Mouse (Mus musculus) mature B cell (primary cell): Measurements from ENCODE around the gene Cgas.
"Not testable (repeated sequence)": the region's sequence is repeated elsewhere in the genome, so short reads cannot be mapped to it uniquely, and the experiment has no call there.

Experiments used
- in situ Hi-C: fragments of 300-500 bp; cut with MboI; formaldehyde crosslinking; loops from 2 replicates; pipeline ENCODE4 v1.14.3; 2019

Gene Cgas

DNA sequence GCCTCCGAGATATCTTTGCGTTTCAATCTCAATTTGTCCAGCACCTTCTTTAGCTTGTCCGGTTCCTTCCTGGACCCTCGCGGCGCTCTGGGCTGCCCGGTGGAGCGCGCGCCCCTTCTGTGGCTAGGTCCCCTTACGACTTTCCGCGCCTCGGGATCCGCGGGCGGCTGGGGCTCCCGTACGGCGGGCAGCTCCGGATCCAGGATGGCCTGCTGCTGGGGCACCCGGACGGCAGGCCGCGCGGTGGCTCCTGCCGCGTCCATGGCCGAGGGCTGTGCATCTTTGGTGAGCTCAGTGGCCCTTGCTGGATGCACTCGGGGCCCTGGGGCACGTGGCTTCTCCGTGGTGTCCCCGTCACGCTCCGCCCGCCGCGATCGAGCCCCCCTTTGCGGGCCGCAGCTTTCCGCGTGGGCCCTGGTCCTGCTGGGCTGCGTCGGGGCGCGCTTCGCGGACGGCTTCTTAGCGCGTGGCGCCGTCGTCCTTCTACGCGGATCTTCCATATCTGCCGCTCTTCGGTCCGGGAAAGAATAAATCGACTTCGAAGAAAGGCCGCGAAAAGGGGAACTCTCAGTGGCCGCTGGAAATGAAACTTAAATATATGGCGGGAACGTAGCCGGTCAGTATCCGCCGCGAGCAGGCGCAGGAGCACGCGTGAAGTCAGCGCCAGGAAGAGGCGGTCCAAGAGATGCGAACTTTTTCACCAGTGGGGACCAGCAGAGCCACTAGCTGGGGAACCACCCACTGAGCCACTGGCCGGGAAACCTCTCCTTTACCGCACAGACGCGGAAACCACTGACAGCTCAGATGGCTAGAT, at the start of gene Cgas:
Gene Cgas (minus strand): TSS at position 659 of the 814 bp plus-strand sequence.
- in situ Hi-C loops: no loop called here

DNA sequence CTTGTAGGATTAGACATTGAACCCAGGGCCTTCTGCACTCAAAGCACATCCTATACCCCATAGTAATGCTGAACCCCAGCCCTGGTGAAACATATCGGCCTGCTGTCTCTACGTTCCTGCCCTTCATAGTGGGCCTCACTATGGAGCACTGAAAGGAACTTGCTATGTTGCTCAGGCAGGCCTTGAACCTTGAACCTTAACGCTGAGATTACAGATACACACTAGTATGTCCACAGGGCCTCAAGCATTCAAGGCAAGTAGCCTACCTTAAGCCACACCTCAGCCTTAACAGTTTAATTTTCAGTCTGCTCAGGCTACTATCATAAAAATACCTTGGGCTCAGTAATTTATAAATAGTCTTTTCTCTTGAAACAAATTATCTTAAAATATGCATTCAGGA, 49.2 kb upstream of the Cgas start:
- in situ Hi-C loops: no loop called here

DNA sequence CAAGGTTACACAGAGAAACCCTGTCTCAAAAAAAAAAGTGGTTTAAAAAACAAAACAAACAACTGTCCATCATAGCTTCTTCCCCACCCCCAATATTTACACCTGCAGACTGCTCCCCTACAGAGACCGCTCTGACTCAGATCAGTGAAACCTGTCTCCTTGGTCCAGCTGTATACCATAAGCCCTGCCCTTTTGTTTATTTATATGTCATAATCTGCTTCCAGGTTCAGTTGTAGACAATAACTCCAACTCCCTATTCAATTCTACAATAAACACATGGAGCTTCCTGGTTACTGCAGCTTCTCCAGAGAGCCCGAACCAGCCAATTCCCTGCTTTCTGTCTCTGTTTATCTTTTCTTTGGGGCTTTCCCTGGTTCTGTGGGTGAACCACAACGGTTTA, 48.1 kb upstream of the Cgas start:
- in situ Hi-C loops: no loop called here

DNA sequence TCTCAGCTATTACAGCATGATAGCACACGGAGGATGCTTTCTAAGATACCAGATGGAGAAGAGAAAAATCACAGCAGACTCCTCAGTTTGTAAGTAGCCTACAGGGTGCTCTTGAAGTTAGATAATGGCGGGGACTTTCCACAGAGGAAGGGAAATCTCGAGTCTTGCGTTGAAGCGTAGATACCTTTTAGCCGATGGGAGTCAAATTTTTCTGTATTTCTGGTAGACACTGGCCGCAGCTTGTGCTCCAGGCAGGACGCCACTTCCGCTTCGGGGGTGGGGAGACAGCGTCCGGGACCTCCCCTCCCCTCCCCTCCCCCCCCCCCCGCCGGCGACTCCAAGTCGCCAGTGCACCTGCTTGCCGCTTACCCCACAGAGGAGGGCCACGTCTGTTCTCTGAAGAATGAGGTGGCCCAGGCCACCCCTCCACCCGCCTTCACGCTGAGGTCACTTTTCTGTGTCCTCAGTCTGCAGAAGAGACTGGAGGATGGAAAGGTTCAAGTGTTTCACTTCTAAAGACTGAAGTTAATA, 45.9 kb upstream of the Cgas start, which contains the start of gene Eef1a1:
Gene Eef1a1 (minus strand): TSS at position 262 of the 531 bp plus-strand sequence.
- in situ Hi-C loops: no loop called here

DNA sequence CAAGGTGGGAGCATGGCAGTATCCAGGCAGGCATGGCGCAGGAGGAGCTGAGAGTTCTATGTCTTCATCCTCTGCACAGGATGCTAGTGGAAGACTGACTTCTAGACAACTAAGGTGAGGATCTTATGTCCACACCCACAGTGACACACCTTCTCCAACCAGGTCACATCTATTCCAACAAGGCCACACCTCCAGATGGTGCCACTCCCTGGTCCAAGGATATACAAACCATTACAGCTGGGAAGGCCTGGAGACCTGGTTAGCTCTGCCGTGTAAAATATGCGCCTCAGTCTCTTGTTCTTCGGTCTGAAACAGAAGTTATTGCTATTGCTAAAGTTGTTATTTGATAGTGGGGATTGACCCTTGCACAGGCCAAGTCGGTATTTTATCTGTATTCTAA, 45.0 kb upstream of the Cgas start:
- in situ Hi-C loops: not testable (repeated sequence)

DNA sequence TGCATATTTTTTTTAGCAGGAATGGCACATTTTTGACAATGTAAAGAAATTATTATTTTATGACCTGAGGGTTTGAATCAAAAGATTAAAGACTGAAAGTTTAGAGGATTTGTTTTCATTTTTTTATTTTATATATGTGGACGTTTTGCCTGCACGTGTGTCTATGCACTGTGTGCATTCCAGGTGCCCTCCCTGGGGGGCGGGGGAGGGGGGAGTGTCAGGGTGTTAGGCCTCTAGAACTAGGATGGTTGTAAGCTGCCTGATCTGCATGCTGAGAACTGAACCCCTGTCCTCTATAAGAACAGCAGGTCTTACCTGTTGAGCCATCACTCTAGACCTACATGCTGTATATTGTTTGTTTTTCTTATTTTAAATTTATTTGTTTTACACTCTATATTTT, 41.6 kb upstream of the Cgas start:
- in situ Hi-C loops: no loop called here

DNA sequence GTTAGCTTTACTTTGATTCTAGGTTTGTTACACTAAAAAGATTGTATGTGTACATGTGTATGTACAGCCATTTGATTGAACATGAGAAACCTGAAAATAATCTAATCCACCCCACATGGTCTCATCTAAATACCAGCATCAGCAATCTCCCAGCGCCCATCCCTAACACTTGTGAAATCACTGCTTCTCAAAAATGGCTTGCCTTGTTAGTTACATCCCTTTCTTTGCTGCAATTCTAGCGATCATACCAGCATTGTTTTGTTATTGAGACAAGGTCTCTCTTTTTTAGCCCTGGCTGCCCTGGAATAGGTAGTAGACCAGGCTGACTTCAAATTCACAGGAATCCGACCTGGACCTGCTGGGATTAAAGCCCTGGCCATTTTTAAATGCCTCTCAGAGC, 39.3 kb upstream of the Cgas start:
- in situ Hi-C loops: no loop called here

DNA sequence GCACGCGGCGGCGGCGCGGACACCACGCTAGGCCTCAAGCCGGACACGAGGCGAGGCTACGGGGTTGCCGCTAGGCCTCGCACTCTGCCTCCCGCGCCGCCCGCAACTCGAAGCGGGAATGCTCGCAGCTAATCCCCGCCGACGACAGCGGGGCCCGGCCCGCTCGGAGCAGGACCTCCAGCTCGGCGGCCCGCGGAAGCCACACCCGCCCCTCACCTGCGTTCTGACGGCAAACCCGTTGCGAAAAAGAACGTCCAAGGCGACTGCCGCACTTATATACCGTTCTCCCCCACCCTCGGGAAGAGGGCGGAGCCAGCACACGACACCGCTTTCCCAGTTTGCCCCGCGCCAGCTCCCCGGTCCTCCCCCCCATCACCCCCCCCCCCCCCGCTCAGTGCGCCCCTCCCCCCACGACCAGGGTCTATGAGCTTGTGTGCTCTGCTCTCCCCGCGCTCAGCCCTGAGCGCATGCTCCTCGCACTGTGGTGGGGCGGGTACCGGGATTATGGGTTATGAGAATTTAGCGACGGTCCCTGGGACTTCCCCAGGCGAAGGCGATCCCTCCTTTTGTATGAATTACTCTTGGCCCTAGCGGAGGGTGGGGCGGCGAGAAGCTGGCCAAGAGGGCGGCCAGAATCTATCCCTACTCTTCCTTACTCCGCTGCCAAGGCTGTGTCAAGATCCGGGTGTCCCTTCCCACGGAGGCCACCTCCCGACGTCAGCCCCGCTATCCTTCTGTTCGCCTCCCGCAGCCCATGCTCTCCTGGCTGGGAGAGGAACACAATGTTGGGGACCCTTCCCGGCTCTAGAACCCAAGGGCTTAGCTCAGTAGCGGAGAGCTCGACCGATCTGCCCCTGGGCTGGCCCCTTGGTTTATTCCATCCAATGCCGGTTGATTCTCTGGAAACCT, 38.6 kb upstream of the Cgas start:
- in situ Hi-C loops: no loop called here

DNA sequence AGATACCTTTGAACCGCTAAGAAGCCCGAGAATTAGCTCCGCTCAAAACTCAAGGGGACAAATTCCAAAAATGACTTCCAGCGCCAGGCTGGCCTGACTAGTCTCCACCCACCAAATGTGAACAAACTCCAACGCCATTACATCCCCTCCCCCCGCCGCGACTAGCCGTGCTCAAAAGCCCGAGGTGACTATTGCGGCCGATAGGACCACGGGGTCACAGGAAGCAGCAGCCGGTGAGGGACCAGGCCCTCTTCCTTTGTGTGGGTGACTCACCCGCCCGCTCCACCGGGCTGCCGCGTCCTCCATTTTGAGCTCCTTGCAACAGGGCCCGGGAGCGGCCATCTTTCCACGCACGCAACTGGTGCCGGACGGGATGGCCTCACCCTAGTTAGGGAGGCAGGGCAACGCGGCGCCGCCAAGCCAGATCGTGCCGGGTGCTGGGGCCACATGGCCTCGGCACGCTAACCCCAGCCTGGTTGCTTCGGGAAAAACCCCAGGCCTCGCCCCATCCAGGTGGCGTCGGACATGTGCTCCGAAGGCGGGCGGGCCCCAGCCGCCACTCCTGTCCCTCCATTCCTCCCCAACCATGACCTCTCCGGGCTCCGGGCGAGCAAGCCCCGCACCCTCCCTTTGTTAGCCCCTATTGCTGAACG, 37.8 kb upstream of the Cgas start:
- in situ Hi-C loops: no loop called here

DNA sequence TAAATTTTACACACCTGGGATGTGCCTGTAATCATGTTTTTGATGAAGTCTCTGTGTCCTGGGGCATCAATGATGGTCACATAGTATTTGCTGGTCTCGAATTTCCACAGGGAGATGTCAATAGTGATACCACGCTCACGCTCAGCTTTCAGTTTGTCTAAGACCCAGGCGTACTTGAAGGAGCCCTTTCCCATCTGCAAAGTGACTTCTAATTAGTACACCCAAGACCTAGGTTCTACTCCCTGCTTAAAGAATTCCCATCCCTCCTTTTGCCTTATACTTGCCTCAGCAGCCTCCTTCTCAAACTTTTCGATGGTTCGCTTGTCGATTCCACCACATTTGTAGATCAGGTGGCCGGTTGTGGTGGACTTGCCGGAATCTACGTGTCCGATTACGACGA, 37.2 kb upstream of the Cgas start:
- in situ Hi-C loops: not testable (repeated sequence)

DNA sequence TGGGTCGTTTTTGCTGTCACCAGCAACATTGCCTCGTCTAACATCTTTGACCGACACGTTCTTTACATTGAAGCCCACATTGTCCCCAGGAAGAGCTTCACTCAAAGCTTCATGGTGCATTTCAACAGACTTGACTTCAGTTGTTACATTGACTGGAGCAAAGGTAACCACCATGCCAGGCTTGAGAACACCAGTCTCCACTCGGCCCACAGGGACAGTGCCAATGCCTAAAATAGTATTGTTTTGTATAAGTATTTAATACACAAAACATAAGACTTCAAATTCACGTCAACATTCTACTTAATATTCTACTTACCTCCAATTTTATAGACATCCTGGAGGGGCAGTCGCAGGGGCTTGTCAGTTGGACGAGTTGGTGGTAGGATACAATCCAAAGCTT, 36.3 kb upstream of the Cgas start:
- in situ Hi-C loops: not testable (repeated sequence)

DNA sequence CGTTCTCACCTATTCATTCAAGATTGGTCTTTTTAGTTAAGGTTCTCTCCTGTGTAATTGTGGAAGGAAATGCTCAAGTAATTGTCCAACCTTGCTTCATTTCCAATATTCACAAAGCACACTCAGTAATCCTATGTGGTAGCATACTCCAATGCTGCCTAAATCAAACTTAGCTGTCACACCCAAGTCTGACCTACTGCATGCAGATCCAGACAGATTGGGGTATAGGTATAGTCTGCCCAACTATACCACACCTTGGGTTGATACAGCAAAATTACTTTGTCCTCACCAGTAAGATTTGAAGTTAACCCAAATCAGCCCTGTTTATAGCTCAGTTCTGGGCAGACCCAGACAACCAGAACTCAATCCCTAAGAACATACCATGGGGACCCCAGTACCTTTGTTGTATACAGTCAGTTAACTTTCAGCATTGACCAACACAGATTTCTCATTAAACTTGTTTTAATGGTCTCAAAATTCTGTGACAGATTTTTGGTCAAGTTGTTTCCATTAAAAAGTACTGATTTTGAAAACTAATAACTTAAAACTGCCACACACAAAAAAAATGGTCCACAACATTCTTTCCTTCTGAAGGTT, 35.1 kb upstream of the Cgas start:
- in situ Hi-C loops: not testable (repeated sequence)

DNA sequence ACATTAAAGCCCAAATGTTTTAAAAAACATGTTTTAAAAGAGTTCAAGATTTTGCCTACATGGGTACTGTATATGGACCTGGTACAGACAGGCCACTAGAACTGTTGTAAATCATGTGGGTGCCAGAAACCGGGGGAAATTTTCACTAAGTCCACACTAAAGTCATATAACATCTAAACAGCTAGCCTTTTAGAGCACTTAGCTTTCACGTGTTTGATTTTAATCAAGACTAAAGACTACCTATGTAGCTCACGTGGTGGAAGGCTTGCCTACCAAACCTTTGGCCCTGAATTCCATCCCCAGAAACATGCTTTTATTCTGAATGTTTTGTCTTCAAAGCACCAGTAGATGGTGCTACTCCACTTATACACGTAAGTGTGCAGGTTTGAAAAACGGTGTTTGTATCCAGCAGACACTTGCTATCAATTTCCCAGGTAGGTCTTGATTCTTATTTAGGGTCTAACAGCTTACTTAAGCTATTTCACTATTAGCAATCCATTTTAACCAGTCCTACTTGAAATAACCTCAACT, 34.0 kb upstream of the Cgas start:
- in situ Hi-C loops: no loop called here

DNA sequence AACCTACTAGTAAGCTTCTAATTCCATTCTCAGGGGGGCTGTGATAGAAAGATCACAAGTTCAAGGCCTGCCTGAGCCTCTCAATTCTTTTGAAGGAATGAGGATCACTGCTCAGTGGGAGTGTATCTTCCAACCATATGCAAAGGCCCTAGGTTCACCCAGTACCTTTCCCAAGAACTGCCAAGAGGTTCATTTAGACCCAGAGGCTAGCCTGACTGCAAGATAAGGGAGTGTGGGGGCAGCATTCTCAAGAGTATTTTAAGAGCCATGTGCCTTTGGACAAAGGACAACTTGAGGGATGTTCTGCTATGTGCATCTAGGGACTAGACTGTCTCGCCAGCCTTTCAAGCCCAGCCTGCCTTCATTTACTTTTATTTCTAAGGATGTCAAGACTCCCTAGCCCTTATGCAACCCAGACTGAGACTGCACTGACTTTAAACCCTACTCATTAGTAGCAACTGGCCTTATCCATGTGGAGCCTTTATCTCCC, 33.5 kb upstream of the Cgas start:
- in situ Hi-C loops: no loop called here

DNA sequence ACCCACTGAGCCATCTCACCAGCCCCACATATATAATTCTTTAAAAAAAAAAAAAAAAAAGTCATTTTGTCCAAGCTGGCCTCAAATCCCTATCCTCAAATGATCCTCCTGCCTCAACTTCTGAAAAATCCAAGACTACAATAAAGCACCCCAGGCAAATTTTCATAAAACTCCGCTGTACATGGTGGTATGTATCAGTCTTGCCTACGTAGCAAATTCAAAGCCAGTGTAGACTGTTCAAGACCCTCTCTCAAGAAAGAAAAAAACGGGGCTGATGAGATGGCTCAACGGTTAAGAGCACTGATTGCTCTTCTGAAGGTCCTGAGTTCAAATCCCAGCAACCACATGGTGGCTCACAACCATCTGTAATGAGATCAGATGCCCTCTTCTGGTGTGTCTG, 32.8 kb upstream of the Cgas start:
- in situ Hi-C loops: no loop called here

DNA sequence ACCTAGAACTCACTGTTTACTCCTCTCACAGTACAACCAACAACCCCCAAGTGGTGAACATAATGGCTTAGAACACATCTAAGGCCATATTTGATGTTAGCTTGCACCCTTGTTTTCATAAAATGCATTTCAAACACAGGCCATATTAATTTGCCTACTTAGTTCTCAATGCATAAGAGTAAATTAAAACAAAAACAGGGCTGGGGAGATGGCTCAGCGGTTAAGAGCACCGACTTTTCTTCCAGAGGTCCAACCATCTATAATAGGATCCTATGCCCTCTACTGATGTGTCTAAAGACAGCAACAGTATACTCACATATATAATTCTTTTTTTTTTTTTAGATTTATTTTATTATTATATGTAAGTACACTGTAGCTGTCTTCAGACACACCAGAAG, 32.3 kb upstream of the Cgas start:
- in situ Hi-C loops: no loop called here

DNA sequence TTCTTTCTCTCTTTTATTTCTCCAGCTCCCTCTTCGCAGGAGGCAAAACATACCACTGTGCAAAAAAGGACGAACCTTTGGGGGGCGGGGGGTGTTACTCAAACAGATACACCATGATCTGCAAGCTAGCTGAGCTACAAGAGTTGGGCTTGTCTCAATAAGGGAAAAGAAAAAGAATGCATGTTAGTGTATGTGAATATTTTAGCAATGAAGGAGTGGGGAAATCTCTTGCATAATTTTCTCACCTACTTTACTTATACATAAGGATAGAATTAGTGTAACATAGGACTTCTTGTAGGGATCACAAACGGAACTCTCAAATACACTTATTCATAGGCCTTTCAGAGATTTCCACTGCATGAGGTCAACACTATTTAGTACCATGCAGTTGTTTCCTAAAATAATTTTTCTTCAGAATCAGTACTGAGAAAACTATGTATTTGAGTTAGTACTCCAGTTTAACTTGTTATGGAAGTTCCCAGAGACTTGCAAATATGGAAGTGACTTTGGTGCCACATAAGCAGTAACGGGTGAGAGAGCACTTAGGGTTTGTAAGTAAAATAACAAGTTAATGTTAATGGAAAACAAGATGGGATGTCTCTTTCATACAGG, 31.8 kb upstream of the Cgas start:
- in situ Hi-C loops: no loop called here

DNA sequence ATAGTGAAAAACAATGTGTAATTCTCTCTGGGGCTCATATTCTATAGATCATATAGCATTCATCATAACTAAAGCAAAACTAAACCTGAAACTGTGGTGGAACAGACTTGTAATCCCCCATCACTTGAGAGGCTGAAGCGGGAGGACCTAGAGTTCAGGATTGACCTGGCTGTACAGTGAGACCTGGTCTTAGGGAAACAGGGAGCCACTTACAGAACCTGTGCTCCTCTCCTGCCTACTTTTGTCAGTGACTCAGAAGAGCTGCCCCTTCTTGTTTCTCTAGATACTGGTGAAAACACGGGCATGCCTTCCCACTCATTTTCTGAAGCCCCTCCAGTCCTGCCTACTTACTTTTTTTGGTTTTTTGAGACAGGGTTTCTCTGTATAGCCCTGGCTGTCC, 31.2 kb upstream of the Cgas start:
- in situ Hi-C loops: no loop called here

DNA sequence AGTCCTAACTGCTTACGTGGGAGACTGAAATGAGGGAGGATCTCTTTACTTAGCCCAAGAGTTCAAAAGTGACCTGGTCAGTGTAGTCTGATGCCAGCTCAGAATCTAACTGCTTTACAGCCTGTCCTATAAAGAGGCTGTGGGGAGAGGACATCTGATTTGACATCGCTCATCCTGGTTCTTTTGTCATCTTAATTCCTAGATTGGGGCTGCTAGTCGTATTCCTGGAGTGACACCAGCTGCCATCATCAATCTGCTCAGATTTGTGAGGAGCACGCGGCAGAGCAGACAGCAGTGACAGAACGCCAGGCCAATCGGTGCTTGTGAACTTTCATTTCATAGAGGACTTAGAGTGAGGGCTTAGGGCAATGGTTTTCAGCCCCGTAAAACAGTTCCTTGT, 30.6 kb upstream of the Cgas start:
- in situ Hi-C loops: no loop called here

DNA sequence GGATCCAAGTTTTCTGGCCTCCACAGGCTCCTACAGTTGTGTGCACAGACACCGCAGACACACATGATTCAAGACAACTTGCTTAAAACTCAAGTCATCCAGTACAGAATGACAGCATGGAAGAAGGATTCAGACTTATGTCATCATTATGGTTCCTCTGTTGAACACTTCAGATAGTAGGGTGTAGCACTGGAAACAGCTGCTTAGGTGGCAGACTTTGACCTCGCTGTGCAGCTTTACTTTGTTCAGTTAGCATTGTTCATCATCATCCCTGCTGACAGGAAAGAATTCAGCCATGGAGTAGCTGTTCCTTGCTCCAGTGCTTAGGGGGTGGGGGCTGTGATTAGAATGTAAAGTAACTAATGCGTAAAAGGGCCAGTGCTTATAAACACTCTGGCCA, 22.7 kb upstream of the Cgas start:
- in situ Hi-C loops: no loop called here

DNA sequence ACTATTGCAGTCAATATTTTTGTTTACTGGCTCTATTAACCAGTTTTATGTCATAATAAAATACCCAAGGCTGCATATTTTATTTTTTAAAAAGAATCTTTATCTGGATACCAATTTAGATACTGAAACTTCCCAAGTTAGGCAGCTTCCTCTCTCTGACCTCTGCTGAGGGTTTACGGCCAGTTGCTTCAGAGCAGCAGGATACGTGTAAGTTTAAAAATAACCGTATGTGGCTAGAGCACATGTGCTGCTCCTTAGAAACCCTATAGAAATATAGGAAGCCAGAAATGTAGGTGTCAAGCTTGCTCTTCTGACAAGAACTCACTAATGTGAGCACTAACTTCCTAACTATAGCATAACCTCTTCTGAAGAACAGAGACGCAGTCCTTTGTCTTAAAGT, 20.3 kb upstream of the Cgas start:
- in situ Hi-C loops: no loop called here
